Mouse (Mus musculus) fat pad, adult 2 months (tissue): ENCODE results near the gene Skor1.

ENCODE experiments used
- DNase-seq: peaks from one replicate; pipeline ENCODE4 v3.0.0-alpha.2; 2011; ENCODE audit warnings: low read depth, low spot score; ENCODE audit errors: extremely low read depth

Skor1 gene

GRCm38 (mm10) chr9:63136241-63136640, 12.5 kb downstream of the Skor1 start:
- DNase-seq, result no peak

GRCm38 (mm10) chr9:63135801-63136200, 13.0 kb downstream of the Skor1 start:
- DNase-seq, result no peak

- DNase-seq, result no peak
Measured at GRCm38 (mm10) chr9:63135356-63135755, 13.4 kb downstream of the Skor1 start.

GRCm38 (mm10) chr9:63133659-63134058, 15.1 kb downstream of the Skor1 start:
- DNase-seq, result no peak

GRCm38 (mm10) chr9:63132673-63133601, 15.8 kb downstream of the Skor1 start:
- DNase-seq, result no peak

GRCm38 (mm10) chr9:63131957-63132602, 16.7 kb downstream of the Skor1 start:
- DNase-seq, result no peak

GRCm38 (mm10) chr9:63129641-63130041, 19.1 kb downstream of the Skor1 start:
- no peak for DNase-seq

- no peak for DNase-seq
Measured at GRCm38 (mm10) chr9:63124512-63124911, 24.2 kb downstream of the Skor1 start.

GRCm38 (mm10) chr9:63123451-63124438, 25.0 kb downstream of the Skor1 start:
- no peak for DNase-seq

GRCm38 (mm10) chr9:63122161-63122833, 26.5 kb downstream of the Skor1 start:
- DNase-seq, result no peak

- no peak for DNase-seq
Measured at GRCm38 (mm10) chr9:63118385-63118784, 30.4 kb downstream of the Skor1 start.

GRCm38 (mm10) chr9:63112514-63112913, 36.2 kb downstream of the Skor1 start:
- DNase-seq, result no peak

GRCm38 (mm10) chr9:63109782-63110087, 39.0 kb downstream of the Skor1 start:
- DNase-seq, result no peak

- DNase-seq, result no peak
Measured at GRCm38 (mm10) chr9:63109020-63109781, 39.6 kb downstream of the Skor1 start.

GRCm38 (mm10) chr9:63108580-63108979, 40.2 kb downstream of the Skor1 start:
- DNase-seq, result no peak

GRCm38 (mm10) chr9:63100660-63101059, 48.1 kb downstream of the Skor1 start:
- no peak for DNase-seq

GRCm38 (mm10) chr9:63099876-63100275, 48.9 kb downstream of the Skor1 start:
- DNase-seq, result no peak

GRCm38 (mm10) chr9:63099344-63099743, 49.4 kb downstream of the Skor1 start:
- no peak for DNase-seq

- no peak for DNase-seq
Measured at GRCm38 (mm10) chr9:63098887-63099286, 49.9 kb downstream of the Skor1 start.

- no peak for DNase-seq
Measured at GRCm38 (mm10) chr9:63097204-63097603, 51.6 kb downstream of the Skor1 start.
